Mouse (Mus musculus) kidney, adult 11 months (tissue): ENCODE results near the gene Clca3b.
"Not testable (repeated sequence)": the region's sequence is repeated elsewhere in the genome, so short reads cannot be mapped to it uniquely, and the experiment has no call there.

Source experiments
- DNase-seq: peaks from one replicate; pipeline ENCODE4 v3.0.0; 2022

Clca3b gene

DNA sequence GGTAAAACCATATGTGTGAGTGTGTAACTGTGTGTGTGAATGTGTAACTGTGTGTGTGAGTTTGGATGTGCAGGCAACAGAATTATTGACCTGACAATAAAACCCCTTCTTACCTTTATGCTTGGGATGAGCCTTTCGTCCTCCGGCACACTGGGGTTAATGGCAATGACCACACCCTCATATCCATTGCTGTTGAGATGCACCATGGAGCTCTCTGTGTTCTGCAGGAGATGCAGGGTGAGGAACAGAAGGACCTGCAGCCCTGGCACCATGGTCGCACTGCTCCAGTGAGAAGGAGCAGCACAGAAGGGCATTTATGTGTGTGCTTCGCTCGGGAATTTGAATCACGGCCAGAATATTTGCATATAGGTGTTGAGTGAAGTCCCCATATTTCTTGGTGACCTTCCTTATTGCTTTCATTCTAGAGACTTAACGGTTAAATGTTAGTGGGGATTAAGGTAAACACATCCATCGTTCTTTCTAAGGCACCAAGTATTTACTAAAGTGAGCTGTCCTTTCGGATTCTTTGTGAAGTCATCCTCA, at the start of gene Clca3b:
Gene Clca3b (minus strand): TSS at position 344 of the 543 bp plus-strand sequence.
- not testable (repeated sequence) for DNase-seq

DNA sequence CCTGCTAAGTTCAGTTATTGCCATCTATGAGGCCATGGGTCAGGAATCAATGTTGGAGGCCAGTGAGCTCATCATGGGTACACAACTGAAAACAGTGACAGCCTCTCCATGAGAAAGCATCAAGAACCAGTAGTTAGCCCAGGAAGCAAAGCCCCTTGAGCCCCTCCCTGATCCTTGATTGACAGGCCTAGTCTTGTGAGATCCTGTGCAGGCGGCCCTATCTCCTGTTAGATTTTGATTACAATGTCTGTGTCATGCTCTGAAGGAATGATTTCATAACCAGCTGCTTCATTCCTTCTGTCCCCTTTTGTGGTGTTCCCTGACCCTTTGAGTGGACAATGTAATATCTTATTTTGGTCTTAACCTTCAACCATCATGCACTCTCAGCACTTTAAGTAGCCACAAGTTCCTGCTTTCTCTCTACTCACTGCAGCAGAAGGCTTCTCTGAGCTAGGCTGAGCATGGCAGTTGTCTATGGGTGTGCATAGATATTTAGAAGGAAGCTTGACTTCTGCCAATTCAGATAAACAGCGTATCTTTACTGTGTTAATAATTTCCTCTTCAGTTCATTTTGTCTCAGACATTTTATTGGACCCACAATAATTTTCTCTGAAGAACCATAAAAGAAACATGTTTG, 48.0 kb upstream of the Clca3b start:
- no peak for DNase-seq

DNA sequence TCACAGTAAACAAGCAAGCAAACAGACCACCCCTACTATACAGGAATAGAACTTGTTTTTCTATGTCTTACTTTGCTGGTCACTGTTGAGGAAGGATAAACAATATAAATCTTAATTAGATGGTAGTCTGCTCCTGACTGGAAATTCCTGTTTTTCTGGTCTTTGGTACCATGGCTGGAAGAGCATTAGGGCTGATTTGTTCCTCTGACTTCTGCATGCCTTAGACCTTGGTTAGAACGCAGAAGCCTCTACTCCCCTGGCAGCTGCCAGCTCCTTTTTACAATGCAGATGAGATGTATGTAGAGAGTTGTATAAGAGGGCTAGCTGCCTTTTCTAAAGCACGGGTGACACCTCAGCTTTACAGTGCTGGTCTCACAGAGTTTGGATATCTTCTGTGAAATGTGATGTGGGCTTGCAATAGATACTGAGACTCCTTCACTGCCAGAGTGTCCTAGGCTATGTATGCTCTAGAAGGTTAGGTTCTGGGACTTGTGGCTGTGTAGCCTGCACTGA, 41.1 kb upstream of the Clca3b start:
- DNase-seq = no peak

DNA sequence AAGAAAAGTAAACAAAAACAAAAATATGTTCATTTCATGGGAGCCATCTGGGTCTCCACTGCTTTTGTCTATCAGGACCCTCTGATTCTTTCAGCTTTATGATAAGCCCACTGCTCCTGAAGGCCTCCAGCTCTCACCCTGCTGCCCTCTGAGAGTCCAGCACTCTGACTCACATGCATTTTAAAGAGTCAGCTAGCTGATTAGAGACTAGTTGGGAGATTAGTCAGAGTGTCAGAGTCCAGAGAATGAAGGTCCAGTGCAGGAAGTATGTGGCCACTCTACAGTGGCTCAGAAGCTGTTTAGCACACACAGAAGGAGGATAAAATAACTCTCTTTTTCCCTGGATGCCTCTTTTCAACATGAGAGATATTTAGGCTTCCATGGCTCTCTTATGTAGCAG, 37.8 kb upstream of the Clca3b start:
- no peak for DNase-seq

DNA sequence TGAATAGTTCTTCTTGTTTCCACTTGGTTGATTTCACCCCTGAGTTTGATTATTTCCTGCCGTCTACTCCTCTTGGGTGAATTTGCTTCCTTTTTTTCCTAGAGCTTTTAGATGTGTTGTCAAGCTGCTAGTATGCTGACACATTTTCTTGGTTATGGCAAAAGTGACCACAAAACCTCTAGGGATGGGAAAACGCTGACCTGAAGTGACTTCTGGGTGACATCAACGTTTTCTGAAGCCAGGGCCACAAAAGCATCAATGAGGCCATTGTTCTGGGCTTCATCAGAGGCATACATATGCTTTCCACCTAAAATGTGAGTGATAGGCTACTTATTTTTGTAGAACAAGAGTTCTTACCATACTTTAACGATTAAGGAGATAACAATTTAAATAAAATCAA, 22.9 kb upstream of the Clca3b start:
- DNase-seq = not testable (repeated sequence)

DNA sequence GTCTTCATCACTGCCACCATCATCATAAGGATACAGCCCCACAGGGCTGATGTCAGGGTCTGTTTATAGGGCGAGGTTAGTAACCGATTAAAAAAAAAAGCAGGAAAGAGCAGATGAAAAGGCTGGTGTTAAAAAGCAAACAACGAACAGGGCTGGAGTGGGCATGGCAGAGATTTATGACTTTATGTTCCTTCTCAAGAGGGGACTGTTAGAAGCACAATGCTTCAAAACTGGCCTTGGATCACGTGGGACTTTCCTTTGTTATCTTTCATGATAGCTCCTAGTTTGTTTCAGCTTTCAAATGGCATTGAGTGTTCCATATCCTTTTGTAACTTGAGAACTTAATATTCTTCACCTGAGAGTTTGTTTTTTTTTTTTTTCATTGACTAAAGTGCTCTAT, 427 bp upstream of the Clca3b start:
- no peak for DNase-seq

DNA sequence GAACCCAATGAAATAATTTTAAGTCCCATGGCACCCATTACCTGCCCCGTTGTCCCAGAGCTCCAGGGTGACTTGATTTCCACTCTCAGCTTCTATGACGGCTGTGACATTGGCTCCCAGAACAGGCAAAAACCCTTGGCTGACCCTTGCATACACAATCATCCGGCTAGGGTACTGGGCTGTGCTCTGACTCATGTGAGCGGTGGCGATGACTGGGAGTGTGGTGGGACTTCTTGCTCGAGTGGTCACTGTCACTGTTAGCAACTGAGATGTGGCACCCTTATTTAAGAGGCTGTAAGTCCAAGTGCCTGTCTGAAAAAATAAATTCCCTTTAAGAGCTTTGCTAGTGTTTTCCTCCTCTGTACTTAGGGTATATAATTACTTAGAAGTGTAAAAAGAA, 21.9 kb downstream of the Clca3b start:
- DNase-seq = no peak

DNA sequence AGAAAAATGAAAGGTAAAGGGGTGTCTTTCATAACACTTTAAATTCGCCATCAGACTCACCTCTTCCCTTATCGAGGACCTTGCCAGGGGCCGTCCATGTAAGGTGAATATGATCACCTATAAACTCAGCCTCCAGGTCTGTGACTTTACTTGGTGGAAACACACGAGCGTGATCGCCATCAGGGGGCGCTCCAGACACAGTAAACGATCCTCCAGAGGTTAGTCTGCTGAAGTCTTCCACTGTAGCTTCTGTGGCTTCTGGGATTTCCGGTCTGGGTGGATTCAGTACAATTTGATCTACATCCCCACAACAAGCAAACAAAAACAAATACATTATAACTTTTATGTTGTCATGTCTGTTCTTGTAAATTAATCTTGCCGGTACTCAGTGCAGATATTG, 24.0 kb downstream of the Clca3b start:
- peak; percentile 48 for DNase-seq

DNA sequence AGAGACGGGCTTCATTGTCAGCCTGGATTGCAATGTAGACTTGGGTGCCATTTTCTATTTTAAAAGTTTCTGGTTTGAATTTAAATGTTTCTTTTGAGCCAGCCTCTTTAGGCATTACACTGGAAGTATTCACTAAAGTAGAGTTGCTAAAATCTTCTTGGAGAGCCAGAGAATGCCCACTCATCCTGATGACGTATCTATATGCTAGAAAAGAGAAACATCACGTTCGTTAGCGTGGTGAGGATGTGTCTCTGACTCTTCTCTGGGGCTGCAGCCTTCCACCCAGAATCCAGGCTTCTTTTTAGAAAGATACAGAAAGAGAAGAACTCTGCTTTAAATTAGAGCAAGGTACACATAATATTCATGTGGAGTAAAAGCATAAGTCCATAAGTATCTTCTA, 25.8 kb downstream of the Clca3b start:
- DNase-seq = no peak

DNA sequence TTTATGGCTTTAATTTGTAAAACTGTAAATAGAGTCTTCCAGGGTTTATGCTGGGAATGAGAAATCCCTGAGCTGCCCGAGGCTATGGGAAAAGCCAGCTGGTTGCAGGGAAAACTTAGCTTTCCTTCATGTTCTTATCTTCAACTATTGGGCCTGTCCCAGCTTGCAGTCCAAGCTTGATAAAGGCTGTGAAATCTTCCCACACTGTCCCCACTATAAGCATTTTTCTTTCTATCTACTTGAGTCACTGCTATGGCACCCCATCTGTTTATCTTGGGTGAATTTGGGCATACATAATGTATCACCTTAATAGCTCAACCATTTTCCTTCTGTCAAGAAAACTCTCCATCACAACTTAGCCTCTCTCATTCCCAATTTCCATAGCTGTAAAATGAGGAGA, 28.5 kb downstream of the Clca3b start:
- no peak for DNase-seq

DNA sequence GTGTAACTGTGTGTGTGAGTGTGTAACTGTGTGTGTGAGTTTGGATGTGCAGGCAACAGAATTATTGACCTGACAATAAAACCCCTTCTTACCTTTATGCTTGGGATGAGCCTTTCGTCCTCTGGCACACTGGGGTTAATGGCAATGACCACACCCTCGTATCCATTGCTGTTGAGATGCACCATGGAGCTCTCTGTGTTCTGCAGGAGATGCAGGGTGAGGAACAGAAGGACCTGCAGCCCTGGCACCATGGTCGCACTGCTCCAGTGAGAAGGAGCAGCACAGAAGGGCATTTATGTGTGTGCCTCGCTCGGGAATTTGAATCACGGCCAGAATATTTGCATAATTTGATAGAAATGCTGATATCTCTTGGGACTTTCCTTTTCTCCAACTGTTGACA, 29.9 kb downstream of the Clca3b start, which contains the start of gene Clca3a2:
Gene Clca3a2 (minus strand): TSS at position 276 of the 400 bp plus-strand sequence.
- not testable (repeated sequence) for DNase-seq

DNA sequence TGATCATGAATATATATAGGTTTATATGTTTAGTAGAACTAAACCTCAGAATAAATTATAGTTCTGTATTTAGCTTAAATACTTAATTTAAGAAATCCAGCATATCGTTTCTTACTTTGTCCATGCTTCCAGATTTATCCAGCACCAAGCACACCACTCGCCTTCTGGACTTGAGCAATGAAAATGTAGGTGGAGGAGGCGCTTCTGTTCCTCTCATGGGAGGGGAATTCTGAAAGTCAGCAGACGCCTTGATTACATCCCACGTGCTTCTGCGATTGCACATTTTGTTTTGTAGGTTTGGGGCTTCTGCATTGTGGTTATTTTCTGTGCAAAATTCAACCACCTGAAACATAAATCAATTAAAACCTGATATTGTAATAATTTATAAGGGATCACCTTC, 35.8 kb downstream of the Clca3b start:
- not testable (repeated sequence) for DNase-seq

DNA sequence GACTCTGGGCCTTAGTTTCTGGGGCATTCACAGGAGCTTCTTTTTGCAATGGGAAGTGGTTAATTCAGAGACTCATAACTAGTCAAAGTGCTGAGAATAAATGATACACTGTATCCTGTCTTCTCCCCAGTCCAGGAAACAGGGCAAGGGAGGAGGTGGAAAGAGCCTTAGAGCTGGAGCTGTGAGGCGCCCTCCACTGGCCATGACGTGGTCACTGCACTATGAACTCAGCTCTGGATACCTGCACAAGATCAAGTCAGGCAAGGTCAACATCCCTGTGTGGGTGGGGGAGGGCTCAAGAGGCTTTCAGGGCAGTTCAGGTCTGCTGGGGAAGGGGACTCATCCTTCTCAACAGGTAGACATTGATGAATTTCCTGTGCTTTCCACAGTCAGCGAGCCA, 37.3 kb downstream of the Clca3b start:
- no peak for DNase-seq

DNA sequence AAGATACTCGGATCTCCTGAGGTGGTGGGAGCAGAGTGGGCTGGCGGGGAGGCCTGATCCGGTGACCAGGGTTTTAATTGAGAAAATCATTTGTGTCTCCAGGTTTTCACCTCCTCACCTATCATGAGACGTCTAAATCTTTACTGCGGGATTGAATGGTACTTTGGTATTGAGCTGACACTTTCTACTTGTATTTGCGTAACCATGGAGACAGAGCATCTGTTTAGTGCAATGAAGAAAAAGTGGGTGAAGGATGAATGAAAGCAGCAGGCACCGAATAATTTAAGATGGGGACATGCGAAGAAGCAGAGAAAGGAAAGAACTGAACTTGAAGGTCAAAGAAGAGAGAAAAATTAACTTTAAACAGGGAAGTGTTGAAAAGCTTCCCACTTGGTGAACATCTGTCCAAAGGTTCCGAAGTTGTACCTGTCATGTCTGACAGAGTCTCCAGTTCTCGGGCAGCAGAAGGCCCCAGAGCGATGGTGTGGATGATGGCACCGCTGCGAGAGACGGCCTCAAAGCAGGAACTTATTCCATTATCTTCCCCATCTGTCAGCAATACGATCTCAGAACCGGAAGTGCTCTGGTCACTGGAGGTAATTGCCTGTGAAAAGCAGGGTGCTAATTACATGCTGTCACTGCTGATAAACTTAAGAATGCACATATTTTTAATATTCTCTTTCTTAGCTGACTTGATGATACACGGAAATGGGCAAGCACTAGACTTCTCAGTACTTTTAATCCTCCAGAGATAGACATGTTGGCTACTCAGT, 40.8 kb downstream of the Clca3b start:
- not testable (repeated sequence) for DNase-seq

DNA sequence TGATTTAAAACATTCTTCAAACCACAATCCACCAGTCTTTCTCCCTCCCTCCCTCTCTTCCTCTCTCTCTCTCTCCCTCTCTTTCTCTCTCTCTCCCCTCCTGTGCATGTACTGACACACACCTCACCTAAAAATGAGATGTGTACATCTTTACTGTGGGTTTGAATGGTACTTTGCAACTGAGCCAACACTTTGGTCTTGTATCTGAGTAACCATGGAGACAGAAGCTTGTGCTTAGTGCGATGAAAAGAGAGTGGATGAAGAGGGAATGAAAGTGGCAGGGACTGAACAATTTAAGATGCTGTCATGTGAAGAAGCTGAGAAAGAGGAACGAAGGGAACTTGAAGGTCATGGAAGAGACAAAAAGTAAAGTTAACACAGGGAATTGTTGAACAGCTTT, 42.5 kb downstream of the Clca3b start:
- not testable (repeated sequence) for DNase-seq

DNA sequence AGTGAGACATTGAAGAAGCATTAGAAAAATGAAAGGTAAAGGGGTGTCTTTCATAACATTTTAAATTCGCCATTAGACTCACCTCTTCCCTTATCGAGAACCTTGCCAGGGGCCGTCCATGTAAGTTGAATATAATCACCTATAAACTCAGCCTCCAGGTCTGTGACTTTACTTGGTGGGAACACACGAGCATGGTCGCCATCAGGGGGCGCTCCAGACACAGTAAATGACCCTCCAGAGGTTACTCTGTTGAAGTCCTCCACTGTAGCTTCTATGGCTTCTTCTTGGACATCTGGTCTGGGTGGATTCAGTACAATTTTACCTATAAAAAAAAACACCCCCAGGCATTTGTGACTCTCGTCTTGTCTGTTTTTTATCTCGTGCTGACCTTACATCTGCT, 47.3 kb downstream of the Clca3b start:
- DNase-seq = no peak

DNA sequence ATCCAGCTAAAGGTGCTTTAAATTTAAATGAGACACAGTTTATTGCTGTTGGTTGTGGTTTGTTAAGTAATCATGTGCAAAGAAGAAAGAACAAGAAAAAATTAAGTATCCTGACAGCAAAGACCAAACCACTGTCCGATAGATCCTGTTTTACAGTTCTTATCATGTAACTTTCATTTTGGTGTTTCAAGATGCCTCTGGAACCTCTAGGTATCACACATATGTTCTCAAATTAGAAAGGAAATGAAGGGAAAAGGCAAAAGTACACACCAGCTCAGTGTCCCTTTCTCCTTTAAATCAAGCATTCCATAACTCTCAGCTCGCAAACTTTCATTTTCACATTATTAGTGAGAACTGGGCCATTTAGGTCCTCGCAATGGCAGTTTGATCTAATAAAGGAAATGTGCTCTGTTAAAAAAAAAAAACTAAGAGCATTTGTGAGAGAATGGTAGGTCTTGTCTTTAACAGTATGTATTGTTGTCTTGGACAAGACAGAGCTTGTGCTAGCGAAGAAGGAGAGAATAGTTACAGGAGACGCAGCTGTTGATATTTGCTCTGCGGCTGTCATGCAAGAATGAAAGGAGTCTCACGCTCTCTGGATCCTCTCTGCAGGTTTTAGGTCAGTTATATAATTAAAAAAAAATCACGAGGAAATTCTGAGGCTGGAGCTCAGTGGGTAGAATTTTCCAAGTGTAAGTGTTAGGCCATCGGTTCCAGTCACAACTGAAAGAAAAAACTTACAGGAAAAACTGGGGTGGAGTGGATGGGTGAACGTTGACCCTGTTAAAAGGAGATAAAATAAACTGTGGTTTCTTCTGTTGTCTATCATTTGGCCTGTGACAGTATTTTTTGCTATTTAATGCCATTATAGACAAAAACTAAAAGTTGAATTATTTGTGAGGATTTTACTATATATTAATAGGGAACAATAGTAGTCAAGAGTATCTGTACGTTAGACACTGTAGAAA, 63.7 kb downstream of the Clca3b start:
- DNase-seq = no peak
